Mouse (Mus musculus) splenic B cell, adult 2 months (primary cell): ENCODE results near the gene Robo1.

Experiments
- DNase-seq: peaks from one replicate; pipeline ENCODE4 v3.0.0-alpha.2; 2011; ENCODE audit warnings: low read depth, low spot score
- H3K27me3 ChIP-seq: 2 replicates; pipeline ENCODE4 v1.6.1; 2012; ENCODE audit warnings: mild to moderate bottlenecking, low read length, moderate library complexity, mixed read lengths; ENCODE audit not compliant: control insufficient read depth, poor library complexity, insufficient read depth, severe bottlenecking
- H3K36me3 ChIP-seq: 2 replicates; pipeline ENCODE4 v1.6.1; 2012; ENCODE audit warnings: mild to moderate bottlenecking, low read length, moderate library complexity, mixed read lengths; ENCODE audit not compliant: control insufficient read depth, poor library complexity, insufficient read depth, severe bottlenecking

Gene Robo1

GRCm38 (mm10) chr16:72307537-72308330, at the start of gene Robo1:
Robo1 (plus strand) TSS chr16:72308306.
- no peaks in the 10 kb centered on the region for H3K36me3 ChIP-seq
- no peak for DNase-seq
- no peaks in the 10 kb centered on the region for H3K27me3 ChIP-seq

GRCm38 (mm10) chr16:72267839-72268238, 40.3 kb upstream of the Robo1 start:
- Histone ChIP-seq H3K27me3 (no peaks in the 10 kb centered on the region), H3K36me3 (no peaks in the 10 kb centered on the region)
- DNase-seq, result no peak

GRCm38 (mm10) chr16:72276390-72277074, 31.6 kb upstream of the Robo1 start:
- DNase-seq, result no peak
- Histone ChIP-seq H3K36me3 (no peaks in the 10 kb centered on the region), H3K27me3 (no peaks in the 10 kb centered on the region)

GRCm38 (mm10) chr16:72308331-72308668, 194 bp downstream of the Robo1 start:
- H3K36me3 ChIP-seq, result no peaks in the 10 kb centered on the region
- no peaks in the 10 kb centered on the region for H3K27me3 ChIP-seq

GRCm38 (mm10) chr16:72327321-72327720, 19.2 kb downstream of the Robo1 start:
- H3K27me3 ChIP-seq, result no peaks in the 10 kb centered on the region
- no peaks in the 10 kb centered on the region for H3K36me3 ChIP-seq
- no peak for DNase-seq

More at GRCm38 (mm10) chr16:72308331-72308668, 194 bp downstream of the Robo1 start:
- no peak for DNase-seq

- H3K27me3 ChIP-seq, result no peaks in the 10 kb centered on the region
- DNase-seq, result no peak
- no peaks in the 10 kb centered on the region for H3K36me3 ChIP-seq
These were observed 20.5 kb downstream of the Robo1 start for GRCm38 (mm10) chr16:72328579-72328978.

GRCm38 (mm10) chr16:72337757-72338156, 29.7 kb downstream of the Robo1 start:
- no peak for DNase-seq
- H3K27me3 ChIP-seq, result no peaks in the 10 kb centered on the region
- H3K36me3 ChIP-seq, result no peaks in the 10 kb centered on the region

GRCm38 (mm10) chr16:72350422-72350821, 42.3 kb downstream of the Robo1 start:
- no peak for DNase-seq
- no peaks in the 10 kb centered on the region for H3K36me3 ChIP-seq
- H3K27me3 ChIP-seq, result no peaks in the 10 kb centered on the region

GRCm38 (mm10) chr16:72356515-72357357, 48.6 kb downstream of the Robo1 start:
- Histone ChIP-seq H3K27me3 (no peaks in the 10 kb centered on the region), H3K36me3 (no peaks in the 10 kb centered on the region)
- no peak for DNase-seq

GRCm38 (mm10) chr16:72376896-72377295, 68.8 kb downstream of the Robo1 start:
- no peak for DNase-seq
- Histone ChIP-seq H3K27me3 (no peaks in the 10 kb centered on the region), H3K36me3 (no peaks in the 10 kb centered on the region)

GRCm38 (mm10) chr16:72381819-72382218, 73.7 kb downstream of the Robo1 start:
- no peaks in the 10 kb centered on the region for H3K27me3 ChIP-seq

GRCm38 (mm10) chr16:72383566-72383965, 75.5 kb downstream of the Robo1 start:
- H3K27me3 ChIP-seq, result no peaks in the 10 kb centered on the region
- DNase-seq, result no peak

More at GRCm38 (mm10) chr16:72381819-72382218, 73.7 kb downstream of the Robo1 start:
- no peaks in the 10 kb centered on the region for H3K36me3 ChIP-seq
- no peak for DNase-seq

GRCm38 (mm10) chr16:72393512-72393911, 85.4 kb downstream of the Robo1 start:
- H3K36me3 ChIP-seq, result no peaks in the 10 kb centered on the region
- H3K27me3 ChIP-seq, result no peaks in the 10 kb centered on the region
- no peak for DNase-seq

More at GRCm38 (mm10) chr16:72383566-72383965, 75.5 kb downstream of the Robo1 start:
- no peaks in the 10 kb centered on the region for H3K36me3 ChIP-seq

GRCm38 (mm10) chr16:72398811-72399210, 90.7 kb downstream of the Robo1 start:
- Histone ChIP-seq H3K36me3 (no peaks in the 10 kb centered on the region), H3K27me3 (no peaks in the 10 kb centered on the region)
- no peak for DNase-seq

- H3K36me3 ChIP-seq, result no peaks in the 10 kb centered on the region
- no peak for DNase-seq
- H3K27me3 ChIP-seq, result no peaks in the 10 kb centered on the region
These were observed 94.3 kb downstream of the Robo1 start for GRCm38 (mm10) chr16:72402381-72402780.
